Mouse (Mus musculus) right cerebral cortex, postnatal 4 days (tissue): ENCODE measurements at regions not wholly inside any gene's neighbourhood (a gene's known extent, or its start where the extent isn't known, plus 50 kb on each side); places are given as distances from the start of the nearest gene placed in this dataset.

ENCODE experiments used
- DNase-seq: peaks from one replicate; pipeline ENCODE4 v3.0.0-alpha.2; 2022

- DNase-seq, result no peak
These were observed 166.7 kb downstream of the Cdh26 start for GRCm38 (mm10) chr2:178597084-178597470.

- DNase-seq, result no peak
These were observed 168.0 kb downstream of the Cdh26 start for GRCm38 (mm10) chr2:178598371-178598770.

DNA sequence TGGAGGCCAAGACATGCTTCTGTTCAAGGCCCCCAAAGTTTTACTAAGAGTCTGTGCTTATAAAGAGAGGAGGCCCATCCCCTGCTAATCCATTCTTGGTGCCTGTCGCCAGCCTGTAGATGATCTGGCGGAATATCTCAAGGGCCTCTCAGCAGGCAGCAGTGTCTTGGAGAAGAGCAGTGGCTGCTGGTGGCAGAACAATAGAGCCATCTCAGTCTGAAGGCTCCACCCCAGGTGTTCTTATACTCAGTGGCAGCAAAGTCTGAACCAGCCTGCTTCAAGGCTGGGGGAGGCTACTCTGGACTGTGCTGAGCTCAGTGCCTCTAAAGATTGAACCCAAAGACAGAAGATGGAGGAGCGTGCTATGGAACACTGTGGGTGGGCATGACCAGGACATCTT is 168.5 kb downstream of the Cdh26 start:
- no peak for DNase-seq

GRCm38 (mm10) chr2:178603443-178603842 is 173.1 kb downstream of the Cdh26 start:
- DNase-seq, result no peak

DNA sequence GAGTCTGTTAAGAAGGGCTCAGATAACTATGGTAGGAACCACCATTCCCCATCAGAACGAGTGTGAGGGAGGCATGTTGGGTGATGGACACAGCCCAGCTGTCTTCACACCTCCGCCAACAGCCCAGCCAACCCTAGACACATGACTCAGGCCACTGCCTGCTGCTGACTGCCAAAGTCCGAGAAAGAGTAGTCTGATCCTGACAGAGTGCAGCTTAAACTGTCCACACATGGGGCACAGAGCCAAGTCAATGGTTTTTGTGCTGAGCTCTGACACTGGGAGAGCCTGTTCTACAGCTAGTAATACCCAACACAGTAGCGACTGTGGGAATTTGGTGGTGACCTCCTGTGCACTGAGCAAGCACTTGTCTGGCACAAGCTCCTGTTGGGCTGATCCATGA is 176.4 kb downstream of the Cdh26 start:
- DNase-seq, result peak; percentile 47

DNA sequence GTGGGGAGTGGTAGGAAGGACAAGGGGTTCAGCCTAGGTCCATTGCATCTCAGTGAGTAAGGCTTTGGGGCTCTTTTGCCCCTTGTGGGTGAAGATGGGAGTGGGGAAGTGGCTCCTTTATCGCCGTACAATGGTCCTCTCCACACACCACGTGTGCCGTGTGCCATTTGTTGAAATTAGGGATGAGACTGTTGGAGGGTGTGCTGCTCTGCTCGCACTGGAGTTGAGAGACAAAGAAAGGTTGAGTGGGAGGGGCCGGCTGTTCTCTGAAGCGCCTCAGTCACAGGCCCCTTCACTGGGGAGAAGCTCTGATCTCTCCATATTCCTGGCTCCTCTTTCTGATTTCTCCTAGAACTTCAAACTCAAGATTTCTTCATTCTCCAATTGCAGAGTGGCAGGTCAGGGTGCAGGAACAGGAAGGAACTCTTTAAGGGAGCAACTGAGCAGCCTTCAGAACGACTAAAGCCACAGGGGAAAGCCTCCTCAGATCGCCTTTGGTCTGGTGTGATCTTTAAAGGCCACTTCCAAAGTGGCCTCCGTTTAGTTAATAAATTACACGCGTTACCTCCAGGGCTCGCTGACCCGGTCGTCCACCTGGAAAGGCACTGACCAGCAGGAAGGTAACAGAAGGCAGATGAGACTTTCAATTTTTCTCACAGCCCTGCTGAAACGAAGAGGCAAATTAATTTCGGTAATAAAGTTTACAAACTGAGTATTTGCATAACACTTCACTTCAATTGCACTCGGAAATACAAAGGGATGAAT is 180.1 kb downstream of the Cdh26 start:
- DNase-seq, result no peak

GRCm38 (mm10) chr2:178614761-178615160 is 184.4 kb downstream of the Cdh26 start:
- no peak for DNase-seq

- DNase-seq, result no peak
These were observed 192.5 kb downstream of the Cdh26 start for GRCm38 (mm10) chr2:178622801-178623200.

DNA sequence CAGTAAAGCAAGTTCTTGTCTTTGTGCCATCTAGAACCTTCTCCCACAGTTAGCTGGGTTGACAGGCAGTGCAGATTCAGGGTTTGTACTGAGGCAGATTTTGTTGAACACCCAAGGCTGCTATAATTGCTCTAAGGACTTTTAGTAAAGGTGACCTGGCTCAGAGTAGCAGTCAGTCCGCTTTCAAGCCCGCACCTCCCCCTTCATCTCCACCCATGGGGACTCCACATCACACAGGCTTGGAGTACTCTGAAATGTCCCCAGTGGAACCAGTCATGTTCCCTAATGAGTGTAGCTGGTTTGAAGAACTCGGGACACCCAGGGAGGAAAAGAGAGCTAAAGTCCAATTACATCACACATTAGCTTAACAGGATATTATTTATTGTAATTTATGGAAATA is 194.1 kb downstream of the Cdh26 start:
- DNase-seq, result no peak

DNA sequence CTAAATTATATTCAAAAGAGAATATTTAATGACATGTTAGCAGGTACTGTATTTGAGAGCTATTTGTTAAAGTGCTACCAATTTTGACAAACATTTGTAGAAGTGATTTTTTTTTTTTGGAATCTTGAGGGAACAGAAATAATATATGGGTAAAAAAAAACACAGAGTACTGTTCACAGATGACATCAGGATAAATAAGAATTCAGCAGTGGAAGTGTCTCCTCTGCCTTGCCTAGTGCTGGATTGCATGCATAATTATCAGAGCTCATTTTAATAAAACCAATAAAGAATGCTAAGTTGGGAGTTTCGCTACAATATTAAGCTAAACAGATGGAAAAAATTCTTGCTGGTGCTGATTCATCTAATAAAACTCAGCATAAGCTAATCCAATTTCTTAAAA is 194.6 kb downstream of the Cdh26 start:
- no peak for DNase-seq

- DNase-seq, result peak; percentile 85
These were observed 199.4 kb downstream of the Cdh26 start for GRCm38 (mm10) chr2:178629756-178630155.

- DNase-seq, result no peak
These were observed 200.2 kb downstream of the Cdh26 start for GRCm38 (mm10) chr2:178630511-178630910.

DNA sequence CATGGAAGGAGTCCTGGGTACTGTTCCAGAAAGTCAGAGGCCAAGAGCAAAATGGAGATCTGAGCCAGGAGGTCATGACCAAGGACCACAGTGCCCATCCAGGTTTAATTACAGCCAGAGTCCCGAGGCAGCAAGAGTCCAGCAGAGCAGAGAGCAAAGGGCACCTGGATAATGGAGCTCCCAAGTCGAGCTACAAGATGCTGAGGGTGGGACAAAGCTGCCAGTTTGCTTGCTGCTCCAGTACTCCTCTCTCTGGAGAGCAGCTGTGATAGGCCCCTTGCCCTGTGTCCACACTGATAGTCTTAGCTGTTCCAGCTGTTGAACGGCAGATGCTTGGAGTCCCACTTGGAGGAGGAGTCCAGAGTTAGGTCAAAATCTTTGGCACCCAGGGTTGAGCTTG is 201.0 kb downstream of the Cdh26 start:
- DNase-seq, result no peak

DNA sequence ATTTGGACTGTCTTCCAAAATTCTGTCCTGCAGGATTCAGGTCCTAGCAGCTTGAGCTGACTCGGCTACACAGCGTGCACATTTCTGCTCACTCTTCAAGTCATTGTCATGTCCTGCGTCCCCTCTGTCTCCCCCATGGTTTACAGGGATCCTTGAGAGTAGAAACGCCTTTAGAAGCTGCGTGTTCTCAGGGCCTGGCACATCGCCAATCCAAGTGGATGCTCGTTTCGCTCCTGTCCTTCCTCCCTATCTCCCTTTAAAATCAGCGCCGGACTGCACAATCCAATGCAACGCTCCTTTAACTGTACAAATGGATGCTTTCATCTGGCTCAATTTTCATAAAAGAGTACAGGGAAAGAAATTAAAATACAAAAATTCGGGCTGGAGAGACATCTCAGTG is 201.6 kb downstream of the Cdh26 start:
- peak; percentile 44 for DNase-seq

GRCm38 (mm10) chr2:178632831-178633585 is 202.7 kb downstream of the Cdh26 start:
- DNase-seq, result no peak

- no peak for DNase-seq
These were observed 203.8 kb downstream of the Cdh26 start for GRCm38 (mm10) chr2:178634116-178634515.

DNA sequence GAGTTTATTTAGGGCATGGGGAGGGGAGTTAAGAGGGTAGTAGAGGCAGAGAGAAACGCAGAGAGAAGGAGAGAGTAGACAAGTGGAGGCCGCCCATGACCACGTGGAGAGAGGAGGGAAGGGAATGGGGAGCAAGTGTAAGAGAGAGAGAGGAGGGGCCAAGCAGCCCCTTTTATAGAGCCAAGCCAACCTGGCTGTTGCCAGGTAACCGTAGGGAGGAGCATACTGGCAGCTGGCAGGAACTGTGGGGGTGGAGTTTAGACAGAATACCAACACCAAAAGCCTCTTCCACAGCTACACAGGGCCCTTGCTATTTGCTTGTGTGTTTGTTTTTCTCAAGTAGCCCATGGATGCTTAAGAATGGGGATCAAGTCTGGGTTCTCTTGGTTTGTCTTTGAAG is 205.4 kb downstream of the Cdh26 start:
- no peak for DNase-seq

- DNase-seq, result no peak
These were observed 206.6 kb downstream of the Cdh26 start for GRCm38 (mm10) chr2:178636901-178637300.

- DNase-seq, result no peak
These were observed 212.1 kb downstream of the Cdh26 start for GRCm38 (mm10) chr2:178642137-178643052.

GRCm38 (mm10) chr2:178643053-178643402 is 212.7 kb downstream of the Cdh26 start:
- no peak for DNase-seq

- no peak for DNase-seq
These were observed 213.5 kb downstream of the Cdh26 start for GRCm38 (mm10) chr2:178643841-178644240.

- DNase-seq, result no peak
These were observed 229.7 kb downstream of the Cdh26 start for GRCm38 (mm10) chr2:178660071-178660470.

DNA sequence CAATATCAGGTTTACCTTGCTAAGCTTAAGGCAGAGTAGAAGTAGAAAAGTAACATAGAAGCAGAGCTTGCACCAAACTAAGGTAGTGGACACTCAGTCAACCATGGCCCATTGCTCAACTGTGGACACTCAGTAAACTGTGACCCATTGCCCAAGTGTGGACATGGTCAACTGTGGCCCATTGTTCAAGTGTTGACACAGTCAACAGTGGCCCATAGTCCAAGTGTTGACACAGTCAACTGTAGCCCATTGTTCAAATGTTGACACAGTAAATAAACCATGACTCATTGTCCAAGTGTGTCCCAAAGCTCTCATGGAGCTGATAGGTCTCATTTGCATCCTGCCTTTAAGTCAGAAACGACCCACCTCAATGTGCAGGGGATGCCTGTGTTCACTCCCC is 232.1 kb downstream of the Cdh26 start:
- DNase-seq, result no peak
